Mouse (Mus musculus) MEL (cell line): ENCODE measurements around the gene Smc5.

Experiments used
- CTCF ChIP-seq, 3 experiments: IDR thresholded peaks in 2 of 3; conservative IDR thresholded peaks in 1 of 3; 2 replicates each; pipeline ENCODE4 v1.5.1; 2011 to 2012; ENCODE audit warnings: low read length in 3 of 3, low read depth in 2 of 3, mild to moderate bottlenecking in 2 of 3, improper control_type of control experiment in 1 of 3, inconsistent platforms in 1 of 3, mixed read lengths in 1 of 3, moderate library complexity in 1 of 3; ENCODE audit not compliant: control insufficient read depth in 1 of 3, insufficient read depth in 1 of 3, poor library complexity in 1 of 3, severe bottlenecking in 1 of 3
- E2F4 ChIP-seq: IDR thresholded peaks from 2 replicates; pipeline ENCODE4 v1.6.1; 2011; ENCODE audit warnings: low read depth, low read length, improper control_type of control experiment, borderline replicate concordance
- GABPA ChIP-seq: IDR thresholded peaks from 2 replicates; pipeline ENCODE4 v1.6.1; 2012; ENCODE audit warnings: low read depth, mild to moderate bottlenecking, inconsistent platforms, low read length, improper control_type of control experiment, moderate library complexity
- KAT2A ChIP-seq: conservative IDR thresholded peaks from 2 replicates; pipeline ENCODE4 v1.6.1; 2012; ENCODE audit warnings: low read depth, low read length, improper control_type of control experiment, inconsistent platforms
- MAX ChIP-seq: IDR thresholded peaks from 2 replicates; pipeline ENCODE4 v1.6.1; 2011; ENCODE audit warnings: low read length, improper control_type of control experiment
- MXI1 ChIP-seq: IDR thresholded peaks from 2 replicates; pipeline ENCODE4 v1.6.1; 2011; ENCODE audit warnings: mild to moderate bottlenecking, low read depth, low read length, improper control_type of control experiment
- MYC ChIP-seq: IDR thresholded peaks from 2 replicates; pipeline ENCODE4 v1.6.1; 2011; ENCODE audit warnings: low read depth, mild to moderate bottlenecking, low read length, improper control_type of control experiment, moderate library complexity
- NELFE ChIP-seq: IDR thresholded peaks from 2 replicates; pipeline ENCODE4 v1.6.1; 2011; ENCODE audit warnings: low read depth, low read length, improper control_type of control experiment
- POLR2A ChIP-seq, 2 experiments: IDR thresholded peaks; 2 replicates each; pipeline ENCODE4 v1.6.1; 2011 to 2012; ENCODE audit warnings: low read length in 2 of 2, mild to moderate bottlenecking in 2 of 2, control low read depth in 1 of 2, improper control_type of control experiment in 1 of 2, low read depth in 1 of 2, moderate library complexity in 1 of 2; ENCODE audit not compliant: control insufficient read depth in 1 of 2, insufficient read depth in 1 of 2, poor library complexity in 1 of 2
- TCF12 ChIP-seq: IDR thresholded peaks from 2 replicates; pipeline ENCODE4 v1.6.1; 2014; ENCODE audit warnings: low read depth, mild to moderate bottlenecking, inconsistent platforms, low read length, improper control_type of control experiment, moderate library complexity
- UBTF ChIP-seq: IDR thresholded peaks from 2 replicates; pipeline ENCODE4 v1.6.1; 2012; ENCODE audit warnings: low read depth, mild to moderate bottlenecking, inconsistent platforms, low read length, improper control_type of control experiment, moderate library complexity, borderline replicate concordance; ENCODE audit not compliant: insufficient read depth
- USF1 ChIP-seq: IDR thresholded peaks from 2 replicates; pipeline ENCODE4 v1.6.1; 2014; ENCODE audit warnings: low read depth, mild to moderate bottlenecking, inconsistent platforms, low read length, improper control_type of control experiment, moderate library complexity

DNA sequence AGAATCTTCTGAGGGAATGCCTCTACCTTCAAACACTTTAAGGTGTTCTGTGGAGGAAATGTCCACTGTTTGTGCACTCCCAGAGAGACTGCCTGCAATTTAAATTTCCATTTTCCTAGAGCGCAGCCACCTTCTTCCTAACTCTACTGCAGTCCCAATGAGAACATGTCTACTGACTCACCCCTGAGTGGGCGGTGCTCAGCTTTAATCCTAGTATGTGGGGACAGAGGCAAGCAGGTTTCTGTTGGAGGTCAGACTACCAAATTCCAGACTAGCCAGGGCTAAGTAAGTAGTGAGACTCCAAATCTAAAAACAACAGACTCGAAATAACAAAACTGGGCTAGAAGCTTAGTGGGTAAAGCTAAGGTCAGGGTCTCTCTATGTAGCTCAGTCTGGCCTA is 95.2 kb downstream of the Smc5 start:
- TF ChIP-seq CTCF (IDR thresholded peaks at IDR 0.05 in 2 of 3, conservative IDR thresholded peaks at IDR 0.05 in 1 of 3; ENCODE audit: control insufficient read depth in 1 of 3, insufficient read depth in 1 of 3, low read depth in 2 of 3, low read length in 3 of 3, poor library complexity in 1 of 3, severe bottlenecking in 1 of 3) (no peak), E2F4 (no peak), KAT2A (no peak), POLR2A (IDR thresholded peaks at IDR 0.05; ENCODE audit: control insufficient read depth in 1 of 2, insufficient read depth in 1 of 2, low read depth in 1 of 2, low read length in 2 of 2, poor library complexity in 1 of 2) (no peak), NELFE (no peak), MYC (no peak), UBTF (no peak), MXI1 (no peak), TCF12 (no peak), GABPA (no peak), MAX (no peak), USF1 (no peak)
